In genomic region chr4:21678975-21679623, GRCm38 (mm10) we compare ENCODE assay signal across 8 mouse cellular contexts. TPM values are rescaled to one million over a fixed set of nuclear protein-coding genes. Genes with fewer than 3 reads are reported as not detected.
DNase-seq lines count a peak whose midpoint lies in the region; ATAC-seq and TF ChIP-seq lines count a peak whose summit lies in the region.

No protein-coding gene starts in this region.

- intact Hi-C loops in left cerebral cortex, adult 2 months (cut with DNase I), result no loop called here

- WGBS in hindbrain, embryonic 11.5 days, result under 1% methylated on average over 45 of the region's 79 CpGs
- under 1% methylated on average over 44 of the region's 79 CpGs for WGBS in liver, embryonic 13.5 days (ENCODE audit: insufficient replicate concordance)
- WGBS in stomach, embryonic 14.5 days, result under 1% methylated on average over 58 of the region's 79 CpGs

- H3K4me3 ChIP-seq in hindbrain, embryonic 11.5 days (ENCODE audit: low read depth, low read length), result peak overlapping the region; percentile 37
- H3K4me3 ChIP-seq in liver, embryonic 13.5 days (replicated peaks), result peak overlapping the region; percentile 50
- peak overlapping the region; percentile 36 for H3K4me3 ChIP-seq in stomach, embryonic 14.5 days (ENCODE audit: low read depth, low read length)
- no peak overlapping the region for H3K4me3 ChIP-seq in left cerebral cortex, adult 2 months

- peak; percentile 9 for DNase-seq in lung, postnatal 10 days
- DNase-seq in lung, adult 18-20 months, result no peak
- DNase-seq in embryo, embryonic 11 days, result peak; percentile 82
- peak; percentile 84 for DNase-seq in hindbrain, embryonic 11.5 days (ENCODE audit: low spot score)
- no peak for DNase-seq in liver, embryonic 13.5 days
- DNase-seq in layer of hippocampus, adult 9-11 months, result no peak
- no peak for DNase-seq in left cerebral cortex, adult 2 months (ENCODE audit: extremely low spot score in 1 of 2, low spot score in 2 of 2)

- TF ChIP-seq CTCF in left cerebral cortex, adult 2 months (IDR thresholded peaks at IDR 0.05), result no peak; the same call in 1 of the 2 replicates

- H3K9me3 ChIP-seq in hindbrain, embryonic 11.5 days (ENCODE audit: control insufficient read depth, low read length), result no peaks in the 10 kb centered on the region
- no peaks in the 10 kb centered on the region for H3K9me3 ChIP-seq in liver, embryonic 13.5 days (replicated peaks)
- H3K9me3 ChIP-seq in stomach, embryonic 14.5 days (ENCODE audit: control insufficient read depth, low read depth, low read length), result no peaks in the 10 kb centered on the region

- peak overlapping the region; percentile 65; the same call in 1 of the 2 replicates for H3K27ac ChIP-seq in hindbrain, embryonic 11.5 days (ENCODE audit: low read depth, low read length)
- no peak overlapping the region for H3K27ac ChIP-seq in liver, embryonic 13.5 days
- no peak overlapping the region for H3K27ac ChIP-seq in stomach, embryonic 14.5 days (ENCODE audit: low read length)
- H3K27ac ChIP-seq in left cerebral cortex, adult 2 months, result no peak overlapping the region

- H3K4me1 ChIP-seq in hindbrain, embryonic 11.5 days (replicated peaks; ENCODE audit: control insufficient read depth, insufficient read depth, low read length), result peaks cover 9% of the 10 kb centered on the region
- peaks cover 12% of the 10 kb centered on the region for H3K4me1 ChIP-seq in liver, embryonic 13.5 days (replicated peaks)
- H3K4me1 ChIP-seq in stomach, embryonic 14.5 days (ENCODE audit: control insufficient read depth, insufficient read depth, low read length), result no peaks in the 10 kb centered on the region; the same call in 1 of the 2 replicates

- H3K4me2 ChIP-seq in hindbrain, embryonic 11.5 days (replicated peaks; ENCODE audit: low read depth, low read length), result peak overlapping the region; percentile 74
- peak overlapping the region; percentile 65 for H3K4me2 ChIP-seq in liver, embryonic 13.5 days
- peak overlapping the region; percentile 63 for H3K4me2 ChIP-seq in stomach, embryonic 14.5 days (replicated peaks; ENCODE audit: low read depth, low read length)

- no peaks in the 10 kb centered on the region for H3K36me3 ChIP-seq in hindbrain, embryonic 11.5 days (ENCODE audit: control insufficient read depth, insufficient read depth, low read length)
- no peaks in the 10 kb centered on the region for H3K36me3 ChIP-seq in liver, embryonic 13.5 days
- H3K36me3 ChIP-seq in stomach, embryonic 14.5 days (ENCODE audit: control insufficient read depth, insufficient read depth, low read length), result no peaks in the 10 kb centered on the region

- ATAC-seq in hindbrain, embryonic 11.5 days (ENCODE audit: low FRiP score), result peak; percentile 89
- 0 out of 2 replicates have a peak, but pooled peaks have one; percentile 34 for ATAC-seq in liver, embryonic 13.5 days (ENCODE audit: low read depth)
- ATAC-seq in stomach, embryonic 14.5 days (ENCODE audit: insufficient number of reproducible peaks, insufficient read depth, low FRiP score, low read depth), result peak; percentile 75

- H3K9ac ChIP-seq in hindbrain, embryonic 11.5 days (ENCODE audit: low read depth, low read length), result peak overlapping the region; percentile 65
- H3K9ac ChIP-seq in liver, embryonic 13.5 days, result no peak overlapping the region
- H3K9ac ChIP-seq in stomach, embryonic 14.5 days (replicated peaks; ENCODE audit: low read depth, low read length), result no peak overlapping the region

- peaks cover 82% of the 10 kb centered on the region for H3K27me3 ChIP-seq in hindbrain, embryonic 11.5 days (ENCODE audit: control insufficient read depth, insufficient read depth, low read length)
- H3K27me3 ChIP-seq in liver, embryonic 13.5 days, result peaks cover 98% of the 10 kb centered on the region
- H3K27me3 ChIP-seq in stomach, embryonic 14.5 days (ENCODE audit: control insufficient read depth, insufficient read depth, low read length), result peaks cover 74% of the 10 kb centered on the region

RNA-seq across cellular contexts. Expression of gene Prdm13, which starts 6.7 kb away (rescaled TPM):
- 8.1 and 8.2 TPM in 2 replicates for polyA plus RNA-seq in hindbrain, embryonic 11.5 days (2014; fragmentation: Nextera tagmentation; extraction: Ambion mirVana)
- polyA plus RNA-seq in liver, embryonic 13.5 days (2015; fragmentation: Nextera tagmentation; extraction: Ambion mirVana), result not detected in 2 replicates
- not detected in 2 replicates for polyA plus RNA-seq in stomach, embryonic 14.5 days (2014; fragmentation: Nextera tagmentation; extraction: Ambion mirVana)
- total RNA-seq in left cerebral cortex, adult 2 months (2021), result not detected

RNA-seq across cellular contexts. Expression of gene Ccnc, which starts 48.4 kb away (rescaled TPM):
- 86.3 and 90.6 TPM in 2 replicates for polyA plus RNA-seq in hindbrain, embryonic 11.5 days (2014; fragmentation: Nextera tagmentation; extraction: Ambion mirVana)
- polyA plus RNA-seq in liver, embryonic 13.5 days (2015; fragmentation: Nextera tagmentation; extraction: Ambion mirVana), result 23.2 and 32.1 TPM in 2 replicates
- polyA plus RNA-seq in stomach, embryonic 14.5 days (2014; fragmentation: Nextera tagmentation; extraction: Ambion mirVana), result 46.7 and 49.7 TPM in 2 replicates
- total RNA-seq in left cerebral cortex, adult 2 months (2021), result 10 to 100 TPM; 31.7 to 35.2 TPM

Comparison
In these comparisons a context has a peak if more than half of its experiments do, and no peak if none do; other contexts are left out.
1. DNase-seq: peak in lung, postnatal 10 days (single experiment), embryo, embryonic 11 days (single experiment) and hindbrain, embryonic 11.5 days (single experiment); none in lung, adult 18-20 months (0 of 2), liver, embryonic 13.5 days (single experiment), layer of hippocampus, adult 9-11 months (single experiment) and left cerebral cortex, adult 2 months (0 of 2).
2. ATAC-seq: peak in every context shown above with its lines; median percentile 89 in hindbrain, embryonic 11.5 days; 75 in stomach, embryonic 14.5 days; 34 in liver, embryonic 13.5 days.
3. Peak in every context shown above with its lines, with median percentiles within 50 percentile points of each other: H3K4me2 ChIP-seq.